Mouse (Mus musculus): Measurements from ENCODE around the gene Rnf40. TPM values are rescaled to one million over a fixed set of nuclear protein-coding genes. Genes with fewer than 3 reads are reported as not detected.
"Not testable (repeated sequence)": the region's sequence is repeated elsewhere in the genome, so short reads cannot be mapped to it uniquely, and the experiment has no call there.

Gene Rnf40
- polyA plus RNA-seq, 1 experiment, result 32.2 TPM

- Histone ChIP-seq H3K4me2 (ENCODE audit: low read depth) (no peak overlapping the region), H3K4me3 (no peak overlapping the region), H3K79me2 (ENCODE audit: control insufficient read depth, insufficient read depth) (no peaks in the 10 kb centered on the region), H3ac (ENCODE audit: control insufficient read depth, insufficient read length) (no peak overlapping the region), H3K36me3 (ENCODE audit: control insufficient read depth, insufficient read depth) (no peaks in the 10 kb centered on the region), H3K27me3 (ENCODE audit: control insufficient read depth, insufficient read depth, insufficient read length) (peaks cover 16% of the 10 kb centered on the region)
- TF ChIP-seq MAX (IDR thresholded peaks at IDR 0.05; ENCODE audit: low read depth) (no peak), MYOG (IDR thresholded peaks at IDR 0.05; ENCODE audit: control insufficient read depth in 1 of 3, insufficient read depth in 1 of 3, insufficient read length in 2 of 3, low read depth in 2 of 3) (no peak), MYOD1 (IDR thresholded peaks at IDR 0.05; ENCODE audit: control insufficient read depth in 1 of 3, insufficient read length in 2 of 3, low read depth in 2 of 3) (no peak), E2F4 (IDR thresholded peaks at IDR 0.05; ENCODE audit: insufficient read depth) (no peak), CEBPB (IDR thresholded peaks at IDR 0.05; ENCODE audit: insufficient read depth, poor library complexity, severe bottlenecking) (no peak), TCF3 (IDR thresholded peaks at IDR 0.05; ENCODE audit: insufficient read length, low read depth) (no peak)
Observed at GRCm38 (mm10) chr7:127636963-127637362, 48.4 kb downstream of the Rnf40 start.

GRCm38 (mm10) chr7:127641260-127641659, 52.7 kb downstream of the Rnf40 start:
- peaks cover 41% of the 10 kb centered on the region for H3K27me3 ChIP-seq (ENCODE audit: control insufficient read depth, insufficient read depth, insufficient read length)
- TF ChIP-seq USF1 (IDR thresholded peaks at IDR 0.05; ENCODE audit: low read depth), result no peak
- TF ChIP-seq MYOG (IDR thresholded peaks at IDR 0.05; ENCODE audit: control insufficient read depth in 1 of 3, insufficient read depth in 1 of 3, insufficient read length in 2 of 3, low read depth in 2 of 3), result no peak
- TF ChIP-seq TCF12 (IDR thresholded peaks at IDR 0.05; ENCODE audit: insufficient read depth, poor library complexity, severe bottlenecking), result no peak
- TF ChIP-seq MYOD1 (IDR thresholded peaks at IDR 0.05; ENCODE audit: control insufficient read depth in 1 of 3, insufficient read length in 2 of 3, low read depth in 2 of 3), result no peak
- TF ChIP-seq E2F4 (IDR thresholded peaks at IDR 0.05; ENCODE audit: insufficient read depth), result no peak
- no peak for TF ChIP-seq POLR2AphosphoS2 (IDR thresholded peaks at IDR 0.05; ENCODE audit: insufficient read length, low read depth)
- no peak for TF ChIP-seq REST (IDR thresholded peaks at IDR 0.05; ENCODE audit: insufficient read depth, insufficient read length)
- TF ChIP-seq MAX (IDR thresholded peaks at IDR 0.05; ENCODE audit: low read depth), result no peak
- TF ChIP-seq SRF (IDR thresholded peaks at IDR 0.05; ENCODE audit: control insufficient read depth, insufficient read length, low read depth), result no peak
- no peak for TF ChIP-seq POLR2A (IDR thresholded peaks at IDR 0.05; ENCODE audit: insufficient read length, low read depth)
- TF ChIP-seq TCF3 (IDR thresholded peaks at IDR 0.05; ENCODE audit: insufficient read length, low read depth), result no peak
- TF ChIP-seq CEBPB (IDR thresholded peaks at IDR 0.05; ENCODE audit: insufficient read depth, poor library complexity, severe bottlenecking), result no peak
- no peak overlapping the region for H3K4me3 ChIP-seq
- no peaks in the 10 kb centered on the region for H3K79me2 ChIP-seq (ENCODE audit: control insufficient read depth, insufficient read depth)
- H3K36me3 ChIP-seq (ENCODE audit: control insufficient read depth, insufficient read depth), result no peaks in the 10 kb centered on the region
- no peak overlapping the region for H3ac ChIP-seq (ENCODE audit: control insufficient read depth, insufficient read length)
- H3K4me2 ChIP-seq (ENCODE audit: low read depth), result peak overlapping the region; percentile 7

- TF ChIP-seq MYOD1 (IDR thresholded peaks at IDR 0.05; ENCODE audit: control insufficient read depth in 1 of 3, insufficient read length in 2 of 3, low read depth in 2 of 3) (no peak), REST (IDR thresholded peaks at IDR 0.05; ENCODE audit: insufficient read depth, insufficient read length) (no peak), TCF12 (IDR thresholded peaks at IDR 0.05; ENCODE audit: insufficient read depth, poor library complexity, severe bottlenecking) (no peak), E2F4 (IDR thresholded peaks at IDR 0.05; ENCODE audit: insufficient read depth) (no peak), POLR2AphosphoS2 (IDR thresholded peaks at IDR 0.05; ENCODE audit: insufficient read length, low read depth) (no peak), USF1 (IDR thresholded peaks at IDR 0.05; ENCODE audit: low read depth) (no peak), MYOG (IDR thresholded peaks at IDR 0.05; ENCODE audit: control insufficient read depth in 1 of 3, insufficient read depth in 1 of 3, insufficient read length in 2 of 3, low read depth in 2 of 3) (no peak), SRF (IDR thresholded peaks at IDR 0.05; ENCODE audit: control insufficient read depth, insufficient read length, low read depth) (no peak), CEBPB (IDR thresholded peaks at IDR 0.05; ENCODE audit: insufficient read depth, poor library complexity, severe bottlenecking) (no peak)
- Histone ChIP-seq H3K36me3 (ENCODE audit: control insufficient read depth, insufficient read depth) (no peaks in the 10 kb centered on the region), H3ac (ENCODE audit: control insufficient read depth, insufficient read length) (no peak overlapping the region), H3K4me3 (no peak overlapping the region), H3K4me2 (ENCODE audit: low read depth) (no peak overlapping the region), H3K79me2 (ENCODE audit: control insufficient read depth, insufficient read depth) (no peaks in the 10 kb centered on the region), H3K27me3 (ENCODE audit: control insufficient read depth, insufficient read depth, insufficient read length) (peaks cover 35% of the 10 kb centered on the region)
Observed at GRCm38 (mm10) chr7:127642254-127642653, 53.7 kb downstream of the Rnf40 start.

- Histone ChIP-seq H3K4me3 (no peak overlapping the region), H3ac (ENCODE audit: control insufficient read depth, insufficient read length) (no peak overlapping the region), H3K36me3 (ENCODE audit: control insufficient read depth, insufficient read depth) (no peaks in the 10 kb centered on the region), H3K4me2 (ENCODE audit: low read depth) (peak overlapping the region; percentile 30), H3K27me3 (ENCODE audit: control insufficient read depth, insufficient read depth, insufficient read length) (peaks cover 32% of the 10 kb centered on the region), H3K79me2 (ENCODE audit: control insufficient read depth, insufficient read depth) (no peaks in the 10 kb centered on the region)
- TF ChIP-seq USF1 (IDR thresholded peaks at IDR 0.05; ENCODE audit: low read depth), result no peak
- no peak for TF ChIP-seq SRF (IDR thresholded peaks at IDR 0.05; ENCODE audit: control insufficient read depth, insufficient read length, low read depth)
- no peak for TF ChIP-seq POLR2AphosphoS2 (IDR thresholded peaks at IDR 0.05; ENCODE audit: insufficient read length, low read depth)
- no peak for TF ChIP-seq TCF12 (IDR thresholded peaks at IDR 0.05; ENCODE audit: insufficient read depth, poor library complexity, severe bottlenecking)
- TF ChIP-seq MAX (IDR thresholded peaks at IDR 0.05; ENCODE audit: low read depth), result no peak
- no peak for TF ChIP-seq TCF3 (IDR thresholded peaks at IDR 0.05; ENCODE audit: insufficient read length, low read depth)
- TF ChIP-seq CEBPB (IDR thresholded peaks at IDR 0.05; ENCODE audit: insufficient read depth, poor library complexity, severe bottlenecking), result no peak
- TF ChIP-seq POLR2A (IDR thresholded peaks at IDR 0.05; ENCODE audit: insufficient read length, low read depth), result no peak
- no peak for TF ChIP-seq MYOG (IDR thresholded peaks at IDR 0.05; ENCODE audit: control insufficient read depth in 1 of 3, insufficient read depth in 1 of 3, insufficient read length in 2 of 3, low read depth in 2 of 3)
- TF ChIP-seq MYOD1 (IDR thresholded peaks at IDR 0.05; ENCODE audit: control insufficient read depth in 1 of 3, insufficient read length in 2 of 3, low read depth in 2 of 3), result no peak
Observed at GRCm38 (mm10) chr7:127646363-127646762, 57.8 kb downstream of the Rnf40 start.

- not testable (repeated sequence) for H3K79me2 ChIP-seq (ENCODE audit: control insufficient read depth, insufficient read depth); H3ac ChIP-seq (ENCODE audit: control insufficient read depth, insufficient read length); H3K36me3 ChIP-seq (ENCODE audit: control insufficient read depth, insufficient read depth); H3K4me2 ChIP-seq (ENCODE audit: low read depth); H3K4me3 ChIP-seq
- peaks cover 29% of the 10 kb centered on the region for H3K27me3 ChIP-seq (ENCODE audit: control insufficient read depth, insufficient read depth, insufficient read length)
Observed at GRCm38 (mm10) chr7:127647576-127647975, 59.0 kb downstream of the Rnf40 start.
